Mouse (Mus musculus): ENCODE data around the gene Capn13.

The Capn13 gene

DNA sequence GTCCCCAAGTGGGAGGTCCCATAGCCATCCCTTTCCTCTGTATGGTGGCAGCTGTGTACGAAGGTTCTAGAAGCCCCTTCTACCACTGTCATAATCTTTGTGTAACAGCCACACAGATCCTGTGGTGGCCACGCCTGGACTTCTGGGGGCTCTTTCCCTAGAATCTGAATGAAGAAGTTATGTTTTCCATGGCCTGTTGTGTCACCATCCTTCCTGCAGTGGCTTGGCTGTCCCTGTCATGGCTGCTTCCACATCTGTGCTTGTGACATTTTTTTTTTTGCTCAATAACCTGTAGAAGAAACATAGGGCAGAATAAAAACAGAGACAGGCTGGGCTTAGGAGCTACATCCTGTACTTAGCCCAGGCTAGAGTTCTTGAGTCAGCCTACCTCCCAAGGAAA is at the start of gene Capn13:
Capn13 (minus strand) TSS at position 5 of the 400 bp plus-strand sequence.
- DNase-seq (ENCODE audit: low read depth) = no peak

DNA sequence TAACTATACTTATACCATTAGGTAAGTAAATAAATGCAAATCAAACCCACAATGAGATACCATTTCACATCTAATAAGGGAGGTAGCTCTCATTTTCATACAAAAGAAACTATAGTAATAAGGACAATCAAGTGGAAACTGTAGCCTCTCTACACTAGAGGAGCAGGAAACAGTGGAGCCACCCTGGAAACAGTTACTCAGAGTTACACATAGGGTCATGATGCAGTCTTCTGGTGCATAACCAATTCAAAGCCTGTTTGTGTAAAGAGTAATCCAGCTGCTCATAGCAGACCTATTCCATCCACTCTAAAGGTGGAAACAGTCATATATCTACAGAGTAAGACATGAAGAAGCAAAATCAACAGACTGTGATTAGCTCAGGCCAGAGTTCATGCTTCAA is 48.4 kb upstream of the Capn13 start:
- no peak for DNase-seq (ENCODE audit: low read depth)

DNA sequence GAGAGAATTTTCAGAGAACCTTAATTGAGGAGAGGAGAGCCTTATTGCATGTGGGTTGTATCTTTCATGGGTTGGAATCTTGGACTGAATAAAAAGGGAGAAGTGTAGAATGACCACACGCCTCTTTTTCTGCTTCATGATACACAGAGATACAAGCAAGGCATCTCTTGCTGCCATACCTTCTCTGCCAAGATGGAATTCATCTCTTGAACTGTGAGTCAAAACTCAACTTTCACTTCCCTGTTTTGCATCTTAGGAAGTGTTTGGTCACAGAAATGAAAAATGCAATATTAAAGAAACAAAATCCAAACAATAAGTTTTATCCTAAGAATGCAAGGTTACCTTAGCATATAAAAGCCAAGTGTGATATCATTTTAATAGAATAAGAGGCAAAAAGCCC is 40.1 kb upstream of the Capn13 start:
- DNase-seq (ENCODE audit: low read depth) = no peak

DNA sequence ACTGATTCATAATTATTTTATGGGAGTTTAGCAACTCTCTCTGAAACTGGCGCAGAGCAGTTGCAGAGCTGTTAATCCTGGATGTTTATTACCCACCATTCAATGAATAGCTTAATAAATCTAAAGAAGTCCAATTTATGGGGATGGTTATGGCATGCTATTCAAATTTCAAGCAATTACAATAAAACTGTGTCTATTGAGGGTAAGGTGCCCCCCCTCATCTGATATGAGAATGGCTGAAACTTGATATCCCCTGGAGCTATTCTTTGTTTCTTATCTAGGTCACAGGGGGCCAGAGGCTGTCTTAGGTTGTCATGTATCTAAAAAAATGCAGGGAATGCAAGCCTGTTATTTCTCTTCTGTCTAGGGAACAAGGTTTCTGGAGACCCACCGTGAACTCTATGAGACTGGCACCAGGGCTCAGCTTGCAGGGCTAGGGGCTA is 31.9 kb upstream of the Capn13 start:
- DNase-seq (ENCODE audit: low read depth) = no peak

DNA sequence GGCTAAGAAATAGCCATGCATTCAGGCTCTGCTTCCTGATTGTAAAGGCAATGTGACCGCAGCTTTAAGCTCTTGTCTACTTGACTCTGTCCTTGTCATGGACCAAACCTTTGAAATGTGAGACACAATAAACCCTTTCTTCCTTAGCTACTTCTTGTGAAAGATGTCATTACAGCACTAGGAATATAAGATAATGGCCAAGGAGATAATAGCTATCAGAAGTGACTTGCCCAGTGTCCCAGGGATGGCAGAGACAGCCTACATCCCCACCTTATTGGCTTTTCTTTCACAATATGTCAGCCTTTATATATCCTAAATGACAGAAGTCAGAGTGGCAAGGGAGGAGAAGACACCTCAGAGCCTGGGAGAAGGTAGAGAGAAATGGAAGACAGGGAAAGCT is 31.4 kb upstream of the Capn13 start:
- DNase-seq (ENCODE audit: low read depth) = no peak

DNA sequence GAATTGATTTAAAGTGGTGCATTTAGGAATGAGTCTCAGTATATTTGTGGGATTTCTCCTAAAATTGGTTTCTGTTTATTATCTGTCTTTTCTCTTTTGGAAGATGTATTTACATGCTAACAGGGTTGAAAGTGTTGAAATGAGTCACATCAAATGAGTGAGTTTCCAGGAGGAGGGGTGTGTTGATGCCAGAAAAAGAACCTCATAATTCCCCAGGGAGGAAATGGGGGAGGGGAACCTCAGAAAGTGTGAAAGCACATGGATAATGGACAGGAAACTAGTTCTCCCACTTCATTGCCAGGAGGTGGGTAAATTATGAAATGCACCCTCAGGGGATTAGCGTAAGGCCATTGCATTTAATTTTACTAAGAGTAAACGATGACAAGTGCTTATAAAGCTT is 16.7 kb upstream of the Capn13 start:
- no peak for DNase-seq (ENCODE audit: low read depth)

DNA sequence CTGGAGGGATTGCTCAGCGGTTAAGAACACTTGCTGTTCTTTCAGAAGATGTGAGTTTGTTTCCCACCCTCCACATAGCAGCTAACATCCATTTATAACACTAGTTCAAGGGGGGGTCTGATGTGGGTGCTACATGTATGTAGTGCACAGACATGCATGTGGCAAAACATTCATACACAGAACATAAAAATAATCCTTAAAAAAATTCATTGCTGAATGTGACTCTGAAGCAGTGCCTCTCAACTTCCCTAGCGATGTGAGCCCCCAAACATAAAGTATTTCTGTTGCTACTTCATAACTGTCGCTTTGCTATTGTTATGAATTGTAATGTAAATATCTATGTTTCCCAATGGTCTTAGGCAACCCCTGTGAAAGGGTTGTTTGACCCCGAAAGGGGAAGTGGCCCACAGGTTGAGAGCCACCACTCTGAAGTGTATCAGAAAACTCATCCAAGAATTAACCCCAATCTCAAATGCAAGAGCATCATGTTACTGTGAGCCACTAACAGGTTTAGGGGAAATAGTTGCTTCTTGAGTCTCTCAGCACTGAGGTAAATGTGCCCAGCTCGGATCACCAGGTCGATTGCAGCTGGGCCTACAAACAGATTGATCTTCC is 15.6 kb upstream of the Capn13 start:
- peak; percentile 17 for DNase-seq (ENCODE audit: low read depth)

DNA sequence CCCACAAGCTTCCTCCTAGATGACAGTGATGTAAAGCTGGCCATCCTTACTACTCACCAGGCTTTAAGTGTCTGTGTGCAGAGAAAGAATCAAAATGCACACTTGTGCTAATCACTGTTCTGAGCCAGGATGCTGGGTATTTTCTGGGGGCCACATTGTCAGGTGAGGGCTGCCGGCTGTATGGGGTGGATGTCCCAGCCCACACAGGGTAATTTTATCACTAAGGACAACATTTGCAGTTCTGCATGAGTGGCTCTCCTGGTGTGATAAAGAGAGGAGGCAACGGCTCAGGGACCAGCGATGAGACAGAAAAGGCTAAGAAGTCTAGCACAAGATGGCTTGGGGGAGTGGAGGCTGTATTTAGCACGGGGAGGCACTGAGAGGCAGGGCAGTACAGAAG is 11.2 kb upstream of the Capn13 start:
- DNase-seq (ENCODE audit: low read depth) = no peak

DNA sequence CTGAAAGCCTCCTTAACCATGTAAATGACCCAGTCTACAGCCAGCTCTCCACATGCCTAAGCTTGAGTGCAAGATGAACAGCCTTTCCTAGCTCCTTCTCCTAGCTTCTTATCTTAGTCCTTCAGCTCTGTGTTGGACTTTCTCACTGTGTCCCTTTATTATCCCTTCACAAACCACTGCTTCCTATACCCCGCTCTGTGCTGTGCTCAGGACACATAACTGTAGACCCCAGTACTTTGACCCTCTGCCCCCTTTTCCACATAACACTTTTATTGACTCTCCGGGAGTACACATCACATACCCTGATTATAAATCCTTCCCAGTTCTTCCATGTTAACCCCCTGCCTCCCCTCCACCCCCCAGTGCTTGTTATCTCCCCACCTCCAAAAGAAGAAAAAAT is 606 bp upstream of the Capn13 start:
- no peak for DNase-seq (ENCODE audit: low read depth)

DNA sequence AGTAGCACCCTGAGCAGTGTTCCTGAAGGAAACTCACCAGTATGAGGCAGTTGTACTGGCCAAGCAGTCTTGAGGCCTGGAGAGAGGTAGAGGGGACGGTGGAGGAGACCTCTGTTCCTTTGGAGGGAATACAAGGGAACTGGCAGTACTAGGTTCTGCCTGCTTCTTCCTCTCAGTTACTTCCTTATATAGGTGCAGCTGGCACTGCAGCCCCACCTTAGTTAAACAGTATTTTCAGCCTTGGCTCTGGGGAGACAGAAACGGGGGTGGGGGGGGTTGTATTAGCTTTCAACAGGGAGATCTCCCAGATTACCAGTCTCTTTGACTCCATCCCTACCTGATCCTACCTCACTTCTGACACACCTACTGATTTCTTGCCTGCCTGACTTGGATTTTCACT is 1.5 kb downstream of the Capn13 start:
- DNase-seq (ENCODE audit: low read depth) = no peak

DNA sequence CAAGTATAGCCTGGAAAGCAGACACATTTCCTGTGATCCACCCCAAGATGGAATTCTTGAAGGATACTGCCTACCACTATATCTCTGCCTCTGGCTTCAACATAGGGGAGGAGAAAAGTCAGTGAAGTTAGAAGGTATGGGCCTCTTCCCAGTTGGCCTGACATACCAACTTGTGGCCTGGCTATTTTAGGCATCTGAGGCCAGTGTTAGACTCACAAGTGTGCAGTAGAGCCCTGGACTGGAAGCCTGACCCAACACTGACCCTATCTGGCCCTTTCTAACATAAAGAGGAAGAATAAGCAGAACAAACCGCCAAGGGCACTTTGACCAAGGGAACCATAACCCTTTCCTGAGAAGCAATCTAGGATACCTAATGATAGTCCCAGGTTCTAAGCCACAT is 7.3 kb downstream of the Capn13 start:
- DNase-seq (ENCODE audit: low read depth) = no peak

DNA sequence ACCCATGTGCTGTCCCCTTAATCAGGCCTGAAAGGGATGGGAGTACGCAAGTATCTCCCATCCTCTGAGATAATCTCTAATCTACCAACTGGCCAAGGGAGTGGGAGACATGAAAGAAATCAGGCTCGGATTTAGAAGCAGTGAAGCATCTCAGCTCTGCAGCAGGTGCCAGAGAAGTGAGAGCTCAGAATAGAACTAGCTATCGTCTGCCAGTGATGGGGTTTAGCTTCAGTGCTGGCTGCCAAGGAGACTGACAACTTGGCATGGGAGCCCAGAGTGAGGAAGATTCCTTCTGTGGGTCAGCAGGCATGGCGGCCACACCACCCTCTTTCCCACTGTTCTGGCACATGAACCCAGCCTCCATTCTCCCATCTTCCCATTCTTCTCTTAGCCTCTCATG is 8.9 kb downstream of the Capn13 start:
- DNase-seq (ENCODE audit: low read depth) = no peak

DNA sequence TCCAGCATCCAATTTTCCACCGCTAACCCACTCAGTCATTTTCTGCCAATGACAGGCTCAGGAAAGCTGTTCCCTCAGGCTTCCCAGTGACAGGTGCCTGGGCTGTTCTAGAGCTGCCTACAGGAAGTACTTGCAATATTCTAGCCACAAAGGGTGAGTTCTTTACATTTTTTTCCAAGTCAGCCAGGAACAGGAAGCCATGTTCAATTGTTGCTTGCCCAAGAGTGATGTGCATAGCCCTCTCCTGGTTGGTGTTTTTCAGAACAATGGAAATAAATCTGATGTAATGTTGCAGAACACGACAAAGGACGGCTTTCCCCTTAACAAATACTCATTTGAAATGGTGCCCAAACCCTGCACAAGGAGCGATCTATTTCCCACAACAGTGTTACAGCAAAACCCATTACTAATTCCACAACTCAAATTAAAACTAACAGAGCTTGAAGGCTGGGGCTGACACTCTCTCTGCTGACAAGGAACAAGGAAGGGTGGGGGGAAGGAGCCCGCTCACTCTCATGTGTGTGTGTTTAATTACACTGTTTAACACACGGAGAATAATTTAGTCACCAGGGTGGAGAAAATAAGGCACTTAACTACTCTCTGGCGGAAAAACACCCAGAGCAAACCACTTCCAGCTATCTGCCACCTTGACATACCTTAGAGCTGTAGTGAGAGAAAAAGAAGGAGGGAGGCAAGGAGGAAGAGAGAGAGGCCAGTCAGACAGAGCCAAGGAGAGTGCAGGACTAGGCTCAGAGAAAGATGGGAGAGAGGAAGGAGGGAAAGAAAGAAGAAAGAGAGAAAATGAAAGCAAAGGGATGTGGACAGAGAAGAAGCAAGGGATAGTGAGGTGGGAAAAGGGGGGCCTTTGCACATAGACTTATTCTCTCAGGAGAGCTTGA is 10.2 kb downstream of the Capn13 start:
- DNase-seq (ENCODE audit: low read depth) = no peak

DNA sequence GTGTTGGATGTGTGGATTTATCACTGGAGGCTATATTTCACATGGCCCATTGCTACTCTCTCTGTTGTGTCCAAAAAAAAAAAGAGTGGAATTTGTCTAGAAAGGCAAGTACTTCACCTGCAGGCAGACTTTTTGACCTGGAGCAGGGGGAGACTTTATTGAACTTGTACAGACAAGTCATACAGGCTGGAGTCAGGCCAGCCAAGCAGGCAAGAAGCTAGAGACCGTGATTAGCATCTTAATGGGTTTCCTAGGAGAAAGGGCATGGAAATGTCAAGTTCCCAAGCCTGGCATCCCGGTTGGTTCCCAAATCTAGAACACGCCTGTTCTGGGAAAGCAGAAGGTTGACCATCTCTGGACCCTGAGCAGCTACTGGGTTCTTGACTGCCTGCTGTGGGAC is 11.3 kb downstream of the Capn13 start:
- no peak for DNase-seq (ENCODE audit: low read depth)

DNA sequence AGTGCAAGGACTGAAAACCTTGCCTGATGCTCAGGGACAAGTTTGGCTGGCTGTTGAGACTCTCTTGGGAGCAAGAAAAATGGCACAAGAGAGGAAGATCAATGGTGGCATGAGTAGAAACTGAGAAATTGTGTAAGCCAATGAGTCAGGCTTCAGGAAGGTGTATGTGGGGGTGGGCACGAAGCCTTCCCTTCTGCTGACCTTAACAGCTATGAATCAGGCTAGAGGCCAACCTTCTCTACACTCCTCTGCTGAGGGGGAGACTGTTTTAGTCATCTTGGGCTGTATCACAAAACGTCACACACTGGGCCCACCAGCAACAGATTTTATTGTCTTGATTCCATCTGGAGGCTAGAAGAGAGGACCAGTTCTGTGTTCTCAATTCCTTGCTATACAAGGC is 14.1 kb downstream of the Capn13 start:
- no peak for DNase-seq (ENCODE audit: low read depth)

DNA sequence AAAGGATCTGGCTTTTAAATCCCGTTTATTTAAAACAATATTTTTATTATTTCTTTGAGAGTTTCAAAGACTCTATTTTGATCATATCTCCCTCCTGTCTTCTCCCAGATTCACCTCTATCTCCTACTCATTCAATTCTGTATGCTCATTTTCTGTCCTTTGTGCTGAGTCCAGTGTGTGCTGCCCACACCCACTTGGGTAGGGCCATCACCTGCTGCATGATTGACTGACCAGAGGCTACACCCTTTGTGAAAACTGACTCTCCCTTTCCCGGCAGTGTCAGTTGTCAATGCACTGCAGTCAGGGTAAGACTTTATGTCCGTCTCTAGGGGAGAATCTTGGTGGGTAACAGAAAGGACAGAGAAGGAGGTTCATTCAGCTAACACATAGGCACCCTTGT is 14.7 kb downstream of the Capn13 start:
- DNase-seq (ENCODE audit: low read depth) = no peak

DNA sequence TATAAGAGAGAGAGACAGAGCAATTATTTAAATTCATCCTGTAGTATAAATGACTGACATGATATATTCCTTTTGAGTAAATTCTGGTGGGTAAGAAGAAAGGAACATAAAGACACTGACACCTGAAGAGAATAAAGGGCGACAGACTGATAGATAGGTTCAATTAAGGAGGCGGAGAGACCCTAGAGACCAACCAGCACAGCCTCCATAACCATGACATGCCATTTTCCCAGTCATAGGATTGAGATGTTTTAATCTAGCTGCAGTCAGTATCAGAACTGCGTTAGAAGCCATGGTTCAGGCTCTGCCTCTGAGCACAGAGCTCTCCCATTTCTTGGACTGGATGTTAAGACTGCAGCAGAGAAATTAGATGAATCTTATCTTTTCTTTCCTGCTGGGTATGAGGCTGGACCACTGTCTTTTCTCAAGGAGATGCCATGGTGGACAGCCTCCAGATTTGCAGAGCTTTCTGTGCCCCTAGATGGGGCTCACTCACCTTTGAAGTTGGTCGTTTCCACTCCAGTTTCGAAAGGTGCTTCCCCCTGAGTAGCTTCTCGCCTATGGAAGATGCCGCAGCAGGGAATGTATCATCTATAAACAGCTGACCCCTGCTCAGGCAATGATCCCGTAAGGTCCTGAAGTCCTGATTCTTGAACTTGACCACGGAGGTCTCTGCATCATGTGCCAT is 18.2 kb downstream of the Capn13 start:
- no peak for DNase-seq (ENCODE audit: low read depth)

DNA sequence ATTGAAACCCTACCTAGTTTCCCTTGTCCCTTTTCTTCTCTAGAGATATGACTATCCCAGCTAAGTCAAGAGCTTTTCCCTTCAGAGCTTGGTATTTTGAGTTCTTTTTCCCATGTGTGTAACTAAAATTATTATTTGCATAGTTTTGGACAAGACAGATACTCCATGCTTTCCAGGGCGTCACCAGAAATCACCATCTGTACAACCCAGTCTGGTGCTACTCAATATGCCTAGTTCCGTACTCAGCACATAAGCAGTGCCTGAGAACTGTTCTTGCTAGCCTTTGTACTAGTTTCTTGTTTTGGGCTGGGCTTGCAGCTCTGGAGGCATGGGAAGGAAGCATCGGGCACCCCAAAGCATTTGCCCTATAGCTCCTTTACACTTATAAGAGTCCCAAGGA is 19.0 kb downstream of the Capn13 start:
- DNase-seq (ENCODE audit: low read depth) = no peak

DNA sequence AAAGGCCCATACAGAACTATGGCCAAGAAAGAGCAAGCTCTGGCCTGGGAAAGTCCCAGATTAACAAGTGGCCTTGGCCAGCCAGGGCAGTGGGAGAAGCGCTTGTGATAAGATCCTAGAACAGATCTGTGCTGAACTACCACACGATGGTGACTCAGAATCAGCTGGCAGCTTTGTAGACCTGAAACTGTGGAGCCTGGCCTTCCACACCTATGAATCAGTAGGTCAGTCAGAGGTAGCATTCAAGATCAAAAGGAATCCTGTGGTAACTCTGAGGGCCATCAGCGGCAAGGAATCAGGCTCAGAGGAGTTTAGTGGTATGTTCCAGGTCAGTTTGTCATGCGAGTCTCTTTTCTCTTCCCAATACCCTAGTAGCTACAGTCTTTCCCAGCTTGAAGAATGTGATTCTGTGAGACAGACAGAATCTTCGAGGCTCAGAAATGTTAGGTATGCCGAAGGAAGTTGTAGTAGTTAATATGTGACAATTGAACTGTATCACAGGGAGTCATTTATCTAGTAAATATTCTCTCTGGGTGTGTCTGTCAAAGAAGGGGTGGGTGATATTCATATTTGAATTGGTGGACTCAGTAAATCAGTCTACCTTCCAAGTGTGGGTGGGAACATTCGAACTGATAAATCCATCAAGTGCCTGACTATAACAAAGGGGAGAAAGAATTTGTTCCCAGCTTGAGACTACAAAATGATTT is 22.7 kb downstream of the Capn13 start:
- no peak for DNase-seq (ENCODE audit: low read depth)

DNA sequence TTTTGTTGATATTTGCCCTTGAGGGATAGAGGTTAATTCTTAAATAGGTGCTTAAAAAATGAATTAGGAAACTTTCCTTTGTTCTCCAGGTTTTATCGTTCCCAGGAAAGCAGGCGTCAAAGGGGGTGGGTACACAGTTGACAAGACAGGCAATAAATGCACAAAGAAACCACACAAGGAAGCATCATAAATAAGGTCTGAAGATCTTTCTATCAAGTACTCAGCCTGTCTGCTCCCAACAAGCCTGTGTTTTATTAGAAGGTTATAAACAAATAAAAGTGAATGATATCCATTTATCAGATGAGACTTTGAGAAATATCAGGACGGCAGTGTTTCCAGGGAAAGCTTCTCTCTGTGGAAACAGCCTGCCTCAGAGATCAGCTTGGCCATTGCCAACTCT is 33.3 kb downstream of the Capn13 start:
- DNase-seq (ENCODE audit: low read depth) = no peak

DNA sequence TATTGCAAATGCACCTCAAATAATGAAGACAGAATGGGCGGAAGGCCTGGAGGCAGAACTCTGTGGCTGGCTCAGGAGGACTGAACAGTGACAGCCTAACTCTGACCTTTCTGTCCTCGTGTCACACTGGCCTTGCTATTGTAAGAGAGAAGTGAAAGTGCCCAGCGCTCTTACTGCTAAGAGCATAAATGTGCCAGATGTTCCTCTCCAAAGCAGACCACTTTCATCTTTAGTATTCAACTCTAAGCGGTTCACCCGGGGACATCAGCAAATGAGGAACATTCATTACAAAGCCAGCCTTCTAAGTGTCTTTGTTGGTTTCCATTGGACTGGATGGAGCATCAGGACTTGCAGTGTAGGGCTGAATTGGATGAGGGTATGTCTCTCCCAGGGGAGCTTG is 39.6 kb downstream of the Capn13 start:
- DNase-seq (ENCODE audit: low read depth) = no peak

DNA sequence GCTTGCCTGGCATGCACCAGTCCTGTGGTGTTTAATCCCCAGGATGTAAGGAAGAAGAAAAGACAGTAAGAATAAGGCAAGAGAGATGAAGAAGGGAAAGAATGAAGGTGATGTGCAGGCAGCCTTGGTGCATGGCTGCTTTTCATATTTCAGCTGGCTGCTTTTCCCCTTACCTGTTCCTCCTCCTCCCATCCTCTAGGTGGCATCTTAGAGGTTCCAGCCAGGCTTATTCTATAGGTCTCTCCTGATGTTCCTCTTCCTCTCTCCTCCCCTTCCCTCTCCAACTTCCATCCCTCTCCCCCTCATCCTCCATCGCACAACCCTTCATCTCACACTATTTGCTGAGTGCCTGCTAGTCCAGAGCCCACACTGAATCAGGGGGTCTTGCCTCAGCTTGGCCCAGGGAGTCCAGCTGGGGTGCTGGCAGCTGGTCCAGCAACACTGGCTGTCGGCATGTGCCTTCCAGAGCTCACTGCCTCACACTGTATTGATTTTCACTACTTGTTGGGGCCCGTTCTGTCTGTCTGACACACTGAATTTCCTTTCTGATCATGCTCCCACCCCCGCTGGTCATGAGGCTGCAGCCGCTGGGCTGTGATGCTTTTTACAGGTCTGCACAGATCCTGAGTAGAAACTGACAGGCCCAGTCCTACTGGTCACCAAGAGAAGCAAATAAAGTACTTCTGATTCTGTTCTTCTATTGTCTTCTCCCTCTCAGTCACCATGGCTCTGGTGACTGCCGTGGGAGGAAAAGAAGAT is 56.9 kb downstream of the Capn13 start:
- no peak for DNase-seq (ENCODE audit: low read depth)
